Mouse (Mus musculus) brown adipose tissue, adult 24 weeks (tissue): Measurements from ENCODE around the gene Dnajc11. TPM values are rescaled to one million over a fixed set of nuclear protein-coding genes. Genes with fewer than 3 reads are reported as not detected.

Experiments
- H3K27ac ChIP-seq: fragments of 200-500 bp; replicated peaks from 2 replicates; pipeline ENCODE4 v1.5.1; 2012; ENCODE audit warnings: low read depth, mild to moderate bottlenecking, low read length
- H3K4me1 ChIP-seq: fragments of 200-500 bp; 2 replicates; pipeline ENCODE4 v1.6.1; 2012; ENCODE audit warnings: low read length, mixed read lengths; ENCODE audit not compliant: control insufficient read depth, insufficient read depth, insufficient read length
- H3K4me3 ChIP-seq: fragments of 200-500 bp; 2 replicates; pipeline ENCODE4 v1.5.1; 2012; ENCODE audit warnings: low read depth, mild to moderate bottlenecking, low read length, moderate library complexity; ENCODE audit not compliant: insufficient read depth
- polyA plus RNA-seq: library from polyadenylated mRNA; stranded (reverse); fragments of >200 nt; gene quantifications from 2 replicates; pipeline ENCODE4 v1.2.4, GENCODE M21; 2012; ENCODE audit not compliant: missing spikeins, insufficient read depth, insufficient read length

Gene Dnajc11
- polyA plus RNA-seq, 1 experiment: 50.7 TPM

DNA sequence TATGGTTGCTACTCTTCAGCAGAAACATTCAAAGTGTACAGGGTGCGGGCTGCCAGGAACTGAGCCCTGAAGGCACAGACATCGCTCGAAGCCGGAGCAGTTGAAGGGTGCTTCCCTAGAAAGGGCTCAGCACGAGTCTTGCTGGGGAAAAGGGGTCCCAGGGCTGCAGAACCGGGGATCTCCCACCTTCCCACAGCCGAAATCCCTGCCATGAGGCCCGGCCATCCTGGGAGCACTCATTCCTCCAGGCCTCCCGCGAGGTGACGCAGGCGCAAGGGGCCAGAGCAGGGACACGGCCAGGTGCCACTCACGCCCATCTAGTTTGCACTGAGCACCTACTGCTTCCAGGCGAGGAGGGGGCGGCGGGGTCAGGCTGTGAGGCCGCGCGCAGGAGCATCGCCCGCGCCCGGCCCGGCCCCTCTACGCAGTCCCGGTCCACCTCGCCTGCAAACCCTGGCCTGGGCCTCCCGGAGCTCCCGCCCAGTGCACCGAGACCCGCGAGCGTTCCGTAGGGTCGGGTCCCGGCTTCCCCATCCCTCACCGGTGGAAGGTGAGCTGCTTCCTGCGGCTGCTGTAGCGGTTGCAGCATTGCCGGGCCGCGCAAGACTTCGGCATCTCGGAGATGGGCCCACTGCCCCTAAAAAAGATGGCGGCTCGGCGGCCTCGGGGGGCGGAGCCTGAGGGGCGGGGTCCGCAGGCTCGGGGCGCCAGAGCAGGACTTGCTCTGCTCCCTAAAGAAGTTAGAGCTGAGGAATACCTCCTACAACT is 55.0 kb downstream of the Dnajc11 start, which contains the start of gene Thap3:
Gene Thap3, minus strand, starts transcription at position 656 of the 768 bp plus-strand sequence.
- Histone ChIP-seq H3K27ac (0 out of 2 replicates have a peak within 1 kb of the TSS, but pooled peaks have one; percentile 44), H3K4me3 (peak within 1 kb of the TSS; percentile 99), H3K4me1 (peaks cover 5% of the 10 kb centered on the region; the same call in 1 of the 2 replicates)

DNA sequence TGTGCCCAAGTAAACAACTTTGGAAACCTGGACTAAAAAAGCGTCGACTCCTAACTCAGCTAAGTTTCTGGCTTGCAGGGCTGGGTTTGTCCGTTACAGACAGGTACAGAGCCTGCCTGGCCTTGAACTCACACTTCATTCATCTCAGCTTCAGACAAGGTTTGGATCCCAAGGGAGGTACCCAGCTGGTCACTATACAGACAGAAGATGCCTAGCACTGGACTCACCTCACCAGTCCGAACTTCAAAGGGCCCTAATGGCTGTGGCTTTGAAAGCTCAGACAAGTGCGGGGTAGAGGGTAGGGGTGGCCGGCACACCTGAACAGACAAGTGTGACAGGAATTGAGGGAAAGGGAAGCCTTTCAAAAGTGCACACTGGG is 55.6 kb downstream of the Dnajc11 start:
- 0 out of 2 replicates have a peak overlapping the region, but pooled peaks have one; percentile 0 for H3K27ac ChIP-seq
- H3K4me3 ChIP-seq: peak overlapping the region; percentile 99
- H3K4me1 ChIP-seq: peaks cover 5% of the 10 kb centered on the region; the same call in 1 of the 2 replicates

DNA sequence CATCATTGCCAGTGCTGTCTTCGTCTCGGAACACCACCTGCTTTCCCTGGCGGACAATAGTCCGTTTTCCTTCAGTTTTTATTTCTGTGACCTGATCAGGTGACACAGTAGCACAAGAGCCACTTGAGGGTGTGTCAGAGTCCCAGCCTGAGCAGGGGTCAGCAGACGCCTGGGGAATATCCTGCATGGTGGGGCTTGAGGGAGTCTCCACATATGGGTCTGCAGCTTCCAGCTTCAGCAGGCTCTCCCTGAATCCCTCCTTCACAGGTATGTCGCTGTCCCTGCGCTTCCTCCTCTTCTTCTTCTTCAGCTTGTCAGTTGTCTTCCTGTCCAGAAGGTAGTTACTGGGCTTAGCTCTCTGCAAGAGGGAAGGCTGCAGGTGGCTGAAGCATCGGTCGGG is 58.6 kb downstream of the Dnajc11 start:
- Histone ChIP-seq H3K4me1 (peaks cover 7% of the 10 kb centered on the region; the same call in 1 of the 2 replicates), H3K27ac (no peak overlapping the region), H3K4me3 (no peak overlapping the region)

DNA sequence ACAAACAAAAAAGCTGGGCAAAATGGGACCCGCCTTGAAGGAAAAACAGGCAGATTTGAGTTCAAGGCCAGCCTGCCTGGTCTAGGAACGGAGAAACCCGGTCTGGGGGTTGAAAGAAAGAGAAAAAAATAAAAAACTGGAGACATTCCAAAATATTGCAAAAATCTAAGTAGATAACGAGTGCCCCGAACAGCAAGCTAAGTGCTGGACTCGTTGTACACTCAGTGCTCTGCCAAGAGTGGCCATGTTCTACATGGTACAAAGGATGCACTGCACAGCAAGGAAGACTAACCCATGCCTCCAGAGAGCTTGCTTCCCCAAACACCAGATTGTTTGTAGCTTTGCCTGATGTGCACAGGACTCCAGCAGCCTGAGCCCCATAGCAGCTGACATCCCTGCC is 59.5 kb downstream of the Dnajc11 start:
- Histone ChIP-seq H3K4me1 (peaks cover 4% of the 10 kb centered on the region; the same call in 1 of the 2 replicates), H3K4me3 (0 out of 2 replicates have a peak overlapping the region, but pooled peaks have one; percentile 5)

DNA sequence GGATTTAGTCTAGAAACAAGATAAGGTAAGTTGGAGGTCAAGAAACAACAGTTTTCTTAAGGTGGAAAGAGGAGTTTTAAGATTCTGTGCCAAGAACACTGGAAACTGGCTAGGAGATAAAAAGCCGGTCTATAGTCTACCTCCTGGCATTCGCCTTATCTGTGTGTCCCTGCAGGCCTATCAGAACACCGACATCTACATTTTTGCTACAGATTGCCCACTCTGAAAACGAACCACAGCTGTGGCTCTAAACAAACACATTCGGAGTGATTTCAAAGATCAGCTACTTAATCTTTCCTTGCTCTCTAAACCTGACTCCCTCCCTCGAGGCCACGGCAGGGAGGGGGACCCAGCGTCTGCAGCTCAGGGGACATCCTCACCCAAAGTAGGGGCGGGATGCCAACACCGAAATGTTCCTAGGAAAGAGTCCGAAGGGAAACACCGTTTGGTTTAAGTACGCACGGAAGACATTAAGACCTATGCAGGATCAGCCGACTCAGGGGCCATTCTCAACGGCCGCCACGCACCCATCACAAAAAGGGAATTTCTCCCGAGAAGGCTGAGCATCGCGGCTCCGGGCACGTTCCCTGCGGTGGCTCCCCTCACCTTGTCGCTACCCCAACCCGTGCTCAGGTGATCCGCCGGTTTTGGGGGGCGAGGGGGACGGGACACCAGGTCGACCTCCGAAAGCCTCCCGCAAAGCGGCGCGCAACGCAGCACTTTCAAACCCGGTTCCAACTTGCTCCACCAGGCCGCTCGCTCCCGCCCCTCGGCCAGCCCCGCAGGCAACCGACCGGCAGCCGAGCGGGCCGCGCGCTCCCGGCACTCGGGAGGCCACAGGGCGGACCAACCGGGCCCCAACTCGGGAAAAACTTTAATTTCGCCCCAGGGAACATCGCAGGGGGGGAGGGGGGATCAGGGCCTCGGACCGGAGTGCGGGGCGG is 61.0 kb downstream of the Dnajc11 start:
- peak overlapping the region; percentile 72 for H3K4me3 ChIP-seq
- H3K27ac ChIP-seq: no peak overlapping the region

More for the DNA sequence above, 59.5 kb downstream of the Dnajc11 start:
- H3K27ac ChIP-seq: no peak overlapping the region

DNA sequence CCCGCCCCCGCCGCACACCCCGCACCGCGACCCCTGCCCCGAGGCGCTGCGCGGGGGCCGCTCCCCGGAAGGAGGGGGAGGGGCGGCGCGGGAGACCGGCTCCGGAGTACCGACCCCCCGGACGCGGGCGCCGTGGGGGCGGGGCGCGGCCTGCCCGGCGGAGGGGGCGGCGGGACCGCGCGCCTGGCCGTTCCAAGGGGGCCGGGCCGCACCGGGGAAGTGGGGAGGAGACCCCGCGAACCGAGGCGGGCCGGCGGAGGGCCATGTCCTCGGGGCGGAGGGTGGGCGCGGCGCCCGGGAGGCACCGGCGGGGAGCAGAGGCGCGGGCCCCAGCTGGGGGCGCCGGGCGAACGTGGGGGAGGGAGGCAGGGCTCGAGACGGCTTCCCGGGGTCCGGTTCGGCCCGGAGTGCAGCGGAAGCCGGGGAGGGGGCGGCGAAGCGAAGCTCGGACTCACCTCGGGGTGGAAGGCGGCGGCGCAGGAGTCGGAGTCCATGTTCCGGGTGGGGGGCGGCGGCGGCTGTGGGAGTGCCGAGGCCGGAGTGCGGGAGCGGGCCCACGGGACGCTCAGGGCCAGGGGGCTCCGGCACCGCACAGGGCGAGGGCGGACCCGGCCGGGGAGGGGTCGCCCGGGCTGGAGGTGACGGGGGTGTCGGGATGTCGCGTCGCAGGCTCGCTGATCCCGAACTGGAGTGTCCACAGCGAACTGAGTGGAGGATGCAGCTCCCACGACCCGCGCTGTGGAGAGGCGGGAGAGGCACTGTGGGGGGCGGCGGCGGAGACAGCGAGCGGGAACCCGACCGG is 62.1 kb downstream of the Dnajc11 start:
- peak overlapping the region; percentile 96 for H3K4me3 ChIP-seq
- H3K27ac ChIP-seq: peak overlapping the region; percentile 78
- H3K4me1 ChIP-seq: peaks cover 3% of the 10 kb centered on the region; the same call in 1 of the 2 replicates

More for the DNA sequence above, 61.0 kb downstream of the Dnajc11 start:
- H3K4me1 ChIP-seq: peaks cover 3% of the 10 kb centered on the region; the same call in 1 of the 2 replicates

DNA sequence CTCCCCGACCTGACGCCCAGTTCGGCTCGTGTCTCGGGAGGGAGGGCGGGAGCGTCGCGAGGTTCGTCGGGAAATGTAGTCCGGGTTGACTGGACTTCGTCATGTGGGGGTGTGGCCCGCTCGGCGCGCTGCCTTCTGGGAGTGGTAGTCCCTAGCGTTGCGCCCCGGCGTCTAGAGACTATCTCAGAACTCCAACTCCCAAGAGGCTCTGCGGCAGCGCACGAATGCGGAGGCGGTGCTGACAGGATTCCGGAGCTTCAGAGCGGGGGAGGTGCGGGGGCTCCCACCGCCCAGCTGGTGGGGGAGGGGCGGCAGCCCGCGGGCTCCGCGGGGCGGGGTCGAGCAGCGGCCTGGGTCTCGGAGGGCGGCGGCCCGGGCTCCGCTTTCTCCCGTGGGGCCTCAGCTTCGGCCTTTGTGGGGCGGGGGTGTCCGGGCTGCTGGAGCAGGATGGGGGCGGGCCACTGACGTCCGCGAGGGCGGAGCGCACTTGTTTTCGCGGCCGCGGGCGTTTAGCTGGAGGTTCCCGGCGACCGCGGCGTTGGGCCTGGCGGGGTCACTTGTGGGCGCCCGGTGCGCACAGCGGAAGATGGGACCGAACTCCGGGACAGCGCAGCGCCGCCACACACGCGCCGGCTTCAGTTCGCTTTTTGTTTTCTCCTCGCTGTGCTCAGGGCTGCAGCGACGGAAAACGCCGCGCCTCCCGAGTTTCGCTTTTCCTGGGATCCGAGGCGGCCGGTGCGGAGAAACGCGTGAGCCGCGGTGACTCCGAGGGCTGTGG is 62.9 kb downstream of the Dnajc11 start, which contains the start of gene Phf13:
Gene Phf13, minus strand, starts transcription at position 86 of the 778 bp plus-strand sequence.
- peak within 1 kb of the TSS; percentile 78 for H3K27ac ChIP-seq
- H3K4me3 ChIP-seq: peak within 1 kb of the TSS; percentile 96
- H3K4me1 ChIP-seq: peaks cover 3% of the 10 kb centered on the region; the same call in 1 of the 2 replicates

DNA sequence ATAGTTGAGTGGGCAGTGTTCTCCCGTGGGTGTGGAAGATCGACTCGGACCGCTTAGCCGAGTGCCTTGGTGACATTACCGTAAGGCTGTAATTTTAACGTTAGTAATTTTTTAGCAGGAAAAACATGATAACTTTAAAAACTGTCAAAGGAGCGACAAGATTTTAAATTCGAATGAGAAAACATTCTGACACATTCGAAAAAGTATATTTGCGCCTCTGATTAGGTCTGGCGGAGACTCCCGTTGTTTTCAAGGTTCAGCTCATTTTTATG is 63.4 kb downstream of the Dnajc11 start:
- H3K27ac ChIP-seq: peak overlapping the region; percentile 71
- H3K4me3 ChIP-seq: peak overlapping the region; percentile 85
- H3K4me1 ChIP-seq: peaks cover 3% of the 10 kb centered on the region; the same call in 1 of the 2 replicates

DNA sequence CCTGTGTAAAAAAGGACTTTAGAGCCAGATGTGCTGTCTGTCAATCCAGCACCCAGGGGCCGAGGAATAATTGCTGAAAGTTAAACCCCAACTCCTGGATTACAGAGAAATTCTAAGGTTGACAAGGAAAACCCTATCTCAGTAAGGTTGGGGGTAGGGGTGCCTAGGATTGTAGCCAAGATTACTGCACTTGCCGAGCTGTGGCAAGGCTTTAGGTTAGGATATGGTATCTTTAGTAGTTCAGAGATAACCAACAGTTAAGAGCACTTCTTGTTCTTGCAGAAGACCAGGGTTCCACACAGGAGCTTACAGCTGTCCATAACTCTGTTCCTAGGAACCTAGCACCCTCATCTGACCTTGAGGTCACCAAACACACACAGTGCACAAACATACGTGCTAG is 64.2 kb downstream of the Dnajc11 start:
- H3K4me3 ChIP-seq: peak overlapping the region; percentile 85
- H3K4me1 ChIP-seq: peaks cover 3% of the 10 kb centered on the region; the same call in 1 of the 2 replicates
- H3K27ac ChIP-seq: no peak overlapping the region

DNA sequence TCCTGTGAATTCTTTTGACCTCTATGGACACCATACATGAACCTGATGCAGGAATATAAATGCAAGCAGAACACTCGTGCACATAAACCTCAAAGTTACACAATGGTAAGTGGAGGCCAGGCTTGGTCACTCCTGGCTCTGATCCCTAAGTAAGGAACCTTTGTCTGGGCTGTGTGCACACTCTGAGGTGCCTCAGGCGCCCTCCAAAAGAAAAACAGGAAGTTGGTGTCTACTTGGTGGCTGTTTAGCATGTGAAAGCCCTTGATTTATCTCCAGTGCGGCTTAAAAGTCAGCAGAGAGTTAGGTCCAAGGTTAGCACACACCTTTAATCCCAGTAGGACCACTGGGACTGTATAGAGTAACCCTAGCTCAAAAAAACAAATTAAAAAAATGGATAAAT is 66.0 kb downstream of the Dnajc11 start:
- H3K27ac ChIP-seq: no peak overlapping the region
- H3K4me1 ChIP-seq: peaks cover under 1% of the 10 kb centered on the region; the same call in 1 of the 2 replicates
- H3K4me3 ChIP-seq: no peak overlapping the region

DNA sequence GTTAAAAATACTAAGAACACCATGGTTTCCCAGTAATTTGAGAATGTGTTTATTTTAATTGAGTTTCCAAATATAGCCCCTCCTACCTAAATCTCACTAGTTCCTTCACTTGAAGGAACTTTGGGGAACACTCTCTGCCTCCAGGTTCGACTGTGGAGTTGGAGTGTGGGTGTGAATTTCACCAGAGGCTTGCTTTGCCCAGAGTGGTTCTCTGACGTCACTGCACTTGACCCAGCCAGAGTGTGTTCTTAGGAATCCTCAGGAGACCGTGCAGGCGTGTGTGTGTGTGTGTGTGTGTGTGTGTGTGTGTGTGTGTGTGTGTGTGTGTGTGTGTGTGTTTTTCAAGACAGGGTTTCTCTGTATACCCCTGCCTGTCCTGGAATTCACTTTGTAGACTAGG is 67.4 kb downstream of the Dnajc11 start:
- H3K4me3 ChIP-seq: no peak overlapping the region
- H3K4me1 ChIP-seq: no peaks in the 10 kb centered on the region
- H3K27ac ChIP-seq: no peak overlapping the region

DNA sequence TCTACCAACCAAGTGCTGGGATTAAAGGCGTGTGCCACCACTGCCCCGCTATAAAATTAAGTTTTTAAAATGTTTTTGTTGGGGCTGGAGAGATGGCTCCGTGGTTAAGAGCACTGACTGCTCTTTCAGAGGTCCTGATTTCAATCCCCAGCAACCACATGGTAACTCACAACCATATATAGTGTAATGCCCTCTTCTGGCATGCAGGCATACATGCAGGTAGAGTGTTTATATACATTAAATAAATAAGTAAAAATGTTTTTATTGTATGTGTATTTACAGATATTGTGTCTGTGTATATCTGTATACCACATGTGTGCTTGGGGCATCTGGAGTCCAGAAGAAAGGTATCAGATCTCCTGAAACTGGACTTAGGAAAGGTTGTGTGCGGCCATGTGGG is 67.8 kb downstream of the Dnajc11 start:
- no peak overlapping the region for H3K27ac ChIP-seq
- H3K4me3 ChIP-seq: no peak overlapping the region
- H3K4me1 ChIP-seq: no peaks in the 10 kb centered on the region

DNA sequence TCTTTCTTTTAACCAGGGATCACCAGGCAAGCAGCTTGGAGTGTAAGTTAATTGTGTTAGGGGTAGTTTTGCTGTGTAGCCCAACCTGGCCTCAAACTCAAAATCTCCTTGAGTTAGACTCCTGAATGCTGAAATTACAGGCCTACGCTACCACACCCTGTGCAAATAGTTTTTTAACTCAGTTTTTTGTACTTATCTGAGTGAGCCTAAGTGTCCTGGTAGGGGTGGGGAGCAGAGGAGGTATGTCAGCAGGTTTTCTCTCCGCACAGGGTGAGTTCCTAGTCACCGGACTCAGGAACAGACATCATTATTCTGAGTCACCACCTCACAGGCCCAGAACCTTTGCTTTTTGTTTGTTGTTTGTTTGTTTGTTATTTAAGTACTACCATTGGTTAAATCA is 68.6 kb downstream of the Dnajc11 start:
- H3K4me1 ChIP-seq: no peaks in the 10 kb centered on the region
- H3K4me3 ChIP-seq: no peak overlapping the region
- no peak overlapping the region for H3K27ac ChIP-seq

DNA sequence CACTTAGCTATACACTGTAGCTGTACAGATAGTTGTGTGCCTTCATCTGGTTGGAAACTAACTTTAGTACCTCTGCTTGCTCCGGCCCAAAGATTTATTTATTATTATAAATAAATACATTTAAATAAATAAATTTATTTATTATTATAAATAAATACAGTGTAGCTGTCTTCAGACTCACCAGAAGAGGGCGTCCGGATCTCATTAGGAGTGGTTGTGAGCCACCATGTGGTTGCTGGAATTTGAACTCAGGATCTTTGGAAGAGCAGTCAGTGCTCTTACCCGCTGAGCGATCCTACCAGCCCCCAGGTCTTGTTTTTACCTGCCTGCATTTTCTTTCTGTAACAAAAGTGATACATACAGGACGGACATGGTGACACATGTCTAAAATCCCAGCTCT is 72.6 kb downstream of the Dnajc11 start:
- no peak overlapping the region for H3K27ac ChIP-seq
- no peak overlapping the region for H3K4me3 ChIP-seq
- H3K4me1 ChIP-seq: peaks cover 7% of the 10 kb centered on the region; the same call in 1 of the 2 replicates
